Mouse (Mus musculus): Measurements from ENCODE around the gene Zbtb12. TPM values are rescaled to one million over a fixed set of nuclear protein-coding genes. Genes with fewer than 3 reads are reported as not detected.
A peak's percentile ranks its signal among the peaks of the same experiment; 100 is the strongest.

Gene Zbtb12
- polyA plus RNA-seq, 1 experiment from 2014 or later, result 10.6 TPM

DNA sequence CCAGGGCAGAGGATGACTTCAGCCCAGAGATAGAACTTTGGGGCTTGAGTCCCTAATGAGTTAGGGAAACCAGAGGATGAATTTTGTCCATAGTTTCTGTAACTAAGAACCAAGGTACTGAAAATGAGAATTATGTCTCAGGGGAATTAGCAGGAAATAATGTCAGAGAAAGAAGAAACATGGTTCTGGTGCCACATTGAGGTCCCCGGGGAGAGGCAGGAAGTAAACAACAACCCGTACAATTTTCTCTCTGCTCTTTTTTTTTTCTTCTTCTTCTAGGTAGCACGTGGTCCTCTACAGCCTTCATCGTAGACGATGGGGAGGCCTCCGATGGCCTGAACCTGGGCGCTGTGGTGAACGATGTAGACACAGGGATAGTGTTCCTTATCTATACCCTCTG, 53.0 kb downstream of the Zbtb12 start:
- no peak for ATAC-seq (ENCODE audit: low FRiP score)
- Histone ChIP-seq H3K36me3 (peaks cover 20% of the 10 kb centered on the region), H3K9me3 (replicated peaks) (no peaks in the 10 kb centered on the region), H3K4me1 (peaks cover 14% of the 10 kb centered on the region), H3K27ac (replicated peaks) (no peak overlapping the region), H3K4me3 (replicated peaks) (peak overlapping the region; percentile 83), H3K4me2 (peak overlapping the region; percentile 93), H3K27me3 (replicated peaks) (no peaks in the 10 kb centered on the region), H3K9ac (replicated peaks) (peak overlapping the region; percentile 91)
- 87% methylated on average over 8 of the region's 8 CpGs for WGBS

DNA sequence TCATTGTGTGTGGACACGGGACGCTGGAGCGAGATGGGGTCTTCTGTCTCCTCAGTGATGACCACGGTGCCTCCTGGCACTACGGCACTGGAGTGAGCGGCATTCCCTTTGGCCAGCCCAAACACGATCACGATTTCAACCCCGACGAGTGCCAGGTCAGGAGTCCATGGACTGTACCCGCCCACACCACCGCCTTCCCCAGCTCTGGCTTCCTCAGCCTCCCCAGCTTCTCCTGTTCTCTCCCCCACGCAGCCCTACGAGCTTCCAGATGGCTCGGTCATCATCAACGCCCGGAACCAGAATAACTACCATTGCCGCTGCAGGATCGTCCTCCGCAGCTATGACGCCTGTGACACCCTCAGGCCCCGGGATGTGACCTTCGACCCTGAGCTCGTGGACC, 54.7 kb downstream of the Zbtb12 start:
- Histone ChIP-seq H3K36me3 (peaks cover 20% of the 10 kb centered on the region), H3K9ac (replicated peaks) (no peak overlapping the region), H3K27me3 (replicated peaks) (no peaks in the 10 kb centered on the region), H3K4me3 (replicated peaks) (no peak overlapping the region), H3K4me2 (no peak overlapping the region), H3K9me3 (replicated peaks) (no peaks in the 10 kb centered on the region), H3K4me1 (peaks cover 14% of the 10 kb centered on the region), H3K27ac (replicated peaks) (no peak overlapping the region)
- WGBS, result 80% methylated on average over 24 of the region's 24 CpGs
- no peak for ATAC-seq (ENCODE audit: low FRiP score)

- no peak overlapping the region for H3K4me2 ChIP-seq
- no peak for ATAC-seq (ENCODE audit: low FRiP score)
- no peak overlapping the region for H3K9ac ChIP-seq (replicated peaks)
- H3K9me3 ChIP-seq (replicated peaks), result no peaks in the 10 kb centered on the region
- 56% methylated on average over 8 of the region's 8 CpGs for WGBS
- H3K27me3 ChIP-seq (replicated peaks), result no peaks in the 10 kb centered on the region
- no peak overlapping the region for H3K4me3 ChIP-seq (replicated peaks)
- peaks cover 14% of the 10 kb centered on the region for H3K4me1 ChIP-seq
- no peak overlapping the region for H3K27ac ChIP-seq (replicated peaks)
- peaks cover 20% of the 10 kb centered on the region for H3K36me3 ChIP-seq
Observed at GRCm38 (mm10) chr17:34934830-34935229, 55.5 kb downstream of the Zbtb12 start.

- Histone ChIP-seq H3K4me1 (peaks cover 7% of the 10 kb centered on the region), H3K4me3 (replicated peaks) (no peak overlapping the region)
- WGBS, result 89% methylated on average over 6 of the region's 6 CpGs
Observed at GRCm38 (mm10) chr17:34937960-34938505, 58.8 kb downstream of the Zbtb12 start.

DNA sequence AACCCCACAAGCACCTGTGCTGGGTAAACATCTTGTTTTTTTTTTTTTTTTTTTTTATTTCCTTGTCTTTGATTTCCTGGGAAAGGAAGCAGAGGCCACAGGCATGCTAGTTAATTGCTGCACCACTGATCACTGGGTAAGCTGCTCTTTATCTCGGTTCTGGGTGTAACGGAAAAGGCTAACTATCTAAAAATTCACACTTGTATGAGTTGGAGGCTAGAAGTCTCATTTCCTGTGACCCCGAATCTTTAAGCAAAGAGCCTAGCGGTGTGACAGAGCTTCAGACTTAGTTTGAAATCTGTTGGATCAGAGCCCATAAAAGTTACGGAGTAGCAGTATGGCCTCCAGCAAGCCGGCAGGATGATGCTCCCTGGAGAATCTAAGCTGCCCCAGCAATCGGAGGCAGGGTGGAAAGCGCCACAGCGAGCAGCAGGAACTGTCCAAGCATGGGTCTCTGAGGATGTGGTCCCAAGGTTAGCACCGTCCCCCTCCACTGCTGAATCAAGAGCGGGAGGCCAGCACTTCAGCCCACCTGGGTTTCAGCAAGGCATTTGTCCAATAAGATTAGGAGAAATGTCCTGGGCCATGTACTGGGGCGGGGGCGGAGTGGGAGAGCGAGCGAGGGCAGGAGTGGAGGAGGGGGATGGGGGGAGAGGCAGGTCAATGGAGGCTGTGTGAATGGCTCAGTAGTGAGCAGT, 62.2 kb downstream of the Zbtb12 start:
- WGBS, result 8% methylated on average over 15 of the region's 15 CpGs
- Histone ChIP-seq H3K4me2 (peak overlapping the region; percentile 44), H3K4me3 (replicated peaks) (peak overlapping the region; percentile 7), H3K36me3 (no peaks in the 10 kb centered on the region), H3K27me3 (replicated peaks) (no peaks in the 10 kb centered on the region), H3K9me3 (replicated peaks) (no peaks in the 10 kb centered on the region), H3K4me1 (peaks cover 5% of the 10 kb centered on the region), H3K9ac (replicated peaks) (no peak overlapping the region), H3K27ac (replicated peaks) (0 out of 2 replicates have a peak overlapping the region, but pooled peaks have one; percentile 7)
- ATAC-seq (ENCODE audit: low FRiP score), result no peak; the same call in 1 of the 2 replicates

More at GRCm38 (mm10) chr17:34937960-34938505, 58.8 kb downstream of the Zbtb12 start:
- no peak for ATAC-seq (ENCODE audit: low FRiP score)
- Histone ChIP-seq H3K4me2 (no peak overlapping the region), H3K9ac (replicated peaks) (no peak overlapping the region), H3K27me3 (replicated peaks) (no peaks in the 10 kb centered on the region), H3K36me3 (peaks cover 20% of the 10 kb centered on the region), H3K9me3 (replicated peaks) (no peaks in the 10 kb centered on the region), H3K27ac (replicated peaks) (no peak overlapping the region)

GRCm38 (mm10) chr17:34943128-34943815, 64.0 kb downstream of the Zbtb12 start:
- ATAC-seq (ENCODE audit: low FRiP score), result no peak
- Histone ChIP-seq H3K9ac (replicated peaks) (no peak overlapping the region), H3K9me3 (replicated peaks) (no peaks in the 10 kb centered on the region), H3K27me3 (replicated peaks) (no peaks in the 10 kb centered on the region), H3K4me2 (no peak overlapping the region), H3K4me1 (peaks cover 5% of the 10 kb centered on the region), H3K4me3 (replicated peaks) (no peak overlapping the region), H3K27ac (replicated peaks) (no peak overlapping the region), H3K36me3 (no peaks in the 10 kb centered on the region)
- WGBS, result 68% methylated on average over 4 of the region's 4 CpGs

GRCm38 (mm10) chr17:34944362-34944761, 65.1 kb downstream of the Zbtb12 start:
- Histone ChIP-seq H3K4me3 (replicated peaks) (no peak overlapping the region), H3K27ac (replicated peaks) (no peak overlapping the region), H3K9me3 (replicated peaks) (no peaks in the 10 kb centered on the region), H3K36me3 (peaks cover under 1% of the 10 kb centered on the region; the same call in 1 of the 2 replicates), H3K27me3 (replicated peaks) (no peaks in the 10 kb centered on the region), H3K4me2 (no peak overlapping the region), H3K4me1 (peaks cover 5% of the 10 kb centered on the region), H3K9ac (replicated peaks) (no peak overlapping the region)
- no peak for ATAC-seq (ENCODE audit: low FRiP score)

Small RNA genes within 50 kb of the gene (microRNA-seq; reads per million reads assigned to microRNA genes)
- gene Mir6970 (0.52 reads per million), gene Mir6971 (1.9 reads per million, percentile 3 among the genes with 10 or more reads in this experiment), gene Mir6972 (not detected)

Other genes starting within 250 kb of the Zbtb12 start
- 6.3 and 7.3 TPM in 2 replicates for gene Prrt1, start 249.9 kb upstream of the Zbtb12 start, polyA plus RNA-seq (2015; fragmentation: Nextera tagmentation; extraction: Ambion mirVana)
- gene Fkbpl, start 234.7 kb upstream of the Zbtb12 start, polyA plus RNA-seq (2015; fragmentation: Nextera tagmentation; extraction: Ambion mirVana), result 14.9 and 15.8 TPM in 2 replicates
- gene Atf6b, start 232.3 kb upstream of the Zbtb12 start, polyA plus RNA-seq (2015; fragmentation: Nextera tagmentation; extraction: Ambion mirVana), result 109 and 112 TPM in 2 replicates
- gene Tnxb, start 208.9 kb upstream of the Zbtb12 start, polyA plus RNA-seq (2015; fragmentation: Nextera tagmentation; extraction: Ambion mirVana), result 0.50 and 0.64 TPM in 2 replicates
- 0.14 and 0.27 TPM in 2 replicates for gene C4b, start 135.6 kb upstream of the Zbtb12 start, polyA plus RNA-seq (2015; fragmentation: Nextera tagmentation; extraction: Ambion mirVana)
- gene Cyp21a1, start 74.9 kb upstream of the Zbtb12 start, polyA plus RNA-seq (2015; fragmentation: Nextera tagmentation; extraction: Ambion mirVana), result not detected in 2 replicates
- gene Stk19, start 42.5 kb upstream of the Zbtb12 start, polyA plus RNA-seq (2015; fragmentation: Nextera tagmentation; extraction: Ambion mirVana), result 40.0 and 41.6 TPM in 2 replicates
- 58.9 and 64.8 TPM in 2 replicates for gene Dxo, start 42.5 kb upstream of the Zbtb12 start, polyA plus RNA-seq (2015; fragmentation: Nextera tagmentation; extraction: Ambion mirVana)
- 56.6 and 57.4 TPM in 2 replicates for gene Skiv2l, start 29.3 kb upstream of the Zbtb12 start, polyA plus RNA-seq (2015; fragmentation: Nextera tagmentation; extraction: Ambion mirVana)
- 77.4 and 77.8 TPM in 2 replicates for gene Nelfe, start 29.1 kb upstream of the Zbtb12 start, polyA plus RNA-seq (2015; fragmentation: Nextera tagmentation; extraction: Ambion mirVana)
- gene Cfb, start 17.0 kb upstream of the Zbtb12 start, polyA plus RNA-seq (2015; fragmentation: Nextera tagmentation; extraction: Ambion mirVana), result 2.4 and 5.9 TPM in 2 replicates
- gene Gm20547, start 2.6 kb downstream of the Zbtb12 start, polyA plus RNA-seq (2015; fragmentation: Nextera tagmentation; extraction: Ambion mirVana), result not detected in 2 replicates
- gene C2, start 18.8 kb downstream of the Zbtb12 start, polyA plus RNA-seq (2015; fragmentation: Nextera tagmentation; extraction: Ambion mirVana), result 1.7 and 4.0 TPM in 2 replicates
- 80.4 and 81.2 TPM in 2 replicates for gene Ehmt2, start 19.0 kb downstream of the Zbtb12 start, polyA plus RNA-seq (2015; fragmentation: Nextera tagmentation; extraction: Ambion mirVana)
- gene Slc44a4, start 35.0 kb downstream of the Zbtb12 start, polyA plus RNA-seq (2015; fragmentation: Nextera tagmentation; extraction: Ambion mirVana), result 4.1 TPM in 1 of 2 replicates, not detected in the other
- gene Neu1, start 51.8 kb downstream of the Zbtb12 start, polyA plus RNA-seq (2015; fragmentation: Nextera tagmentation; extraction: Ambion mirVana), result 39.1 and 43.5 TPM in 2 replicates
- 0.54 and 0.84 TPM in 2 replicates for gene Hspa1b, start 79.8 kb downstream of the Zbtb12 start, polyA plus RNA-seq (2015; fragmentation: Nextera tagmentation; extraction: Ambion mirVana)
- not detected in 2 replicates for gene Gm20481, start 90.4 kb downstream of the Zbtb12 start, polyA plus RNA-seq (2015; fragmentation: Nextera tagmentation; extraction: Ambion mirVana)
- gene Hspa1a, start 92.7 kb downstream of the Zbtb12 start, polyA plus RNA-seq (2015; fragmentation: Nextera tagmentation; extraction: Ambion mirVana), result 12.8 and 13.2 TPM in 2 replicates
- gene Hspa1l, start 93.2 kb downstream of the Zbtb12 start, polyA plus RNA-seq (2015; fragmentation: Nextera tagmentation; extraction: Ambion mirVana), result 1.4 and 1.5 TPM in 2 replicates
- 97.9 and 120 TPM in 2 replicates for gene Lsm2, start 102.4 kb downstream of the Zbtb12 start, polyA plus RNA-seq (2015; fragmentation: Nextera tagmentation; extraction: Ambion mirVana)
- 57.8 and 83.6 TPM in 2 replicates for gene Vars, start 121.5 kb downstream of the Zbtb12 start, polyA plus RNA-seq (2015; fragmentation: Nextera tagmentation; extraction: Ambion mirVana)
- gene Vwa7, start 137.1 kb downstream of the Zbtb12 start, polyA plus RNA-seq (2015; fragmentation: Nextera tagmentation; extraction: Ambion mirVana), result 0.19 and 0.34 TPM in 2 replicates
- 1.8 and 6.2 TPM in 2 replicates for gene Sapcd1, start 148.5 kb downstream of the Zbtb12 start, polyA plus RNA-seq (2015; fragmentation: Nextera tagmentation; extraction: Ambion mirVana)
- gene Msh5, start 167.3 kb downstream of the Zbtb12 start, polyA plus RNA-seq (2015; fragmentation: Nextera tagmentation; extraction: Ambion mirVana), result 2.0 and 3.3 TPM in 2 replicates
- gene Clic1, start 170.5 kb downstream of the Zbtb12 start, polyA plus RNA-seq (2015; fragmentation: Nextera tagmentation; extraction: Ambion mirVana), result 76.6 and 156 TPM in 2 replicates
- gene Ddah2, start 179.6 kb downstream of the Zbtb12 start, polyA plus RNA-seq (2015; fragmentation: Nextera tagmentation; extraction: Ambion mirVana), result 244 and 261 TPM in 2 replicates
- gene Ly6g6c, start 185.9 kb downstream of the Zbtb12 start, polyA plus RNA-seq (2015; fragmentation: Nextera tagmentation; extraction: Ambion mirVana), result 0.19 TPM in 1 of 2 replicates, not detected in the other
- gene Mpig6b, start 186.7 kb downstream of the Zbtb12 start, polyA plus RNA-seq (2015; fragmentation: Nextera tagmentation; extraction: Ambion mirVana), result 0.17 and 0.24 TPM in 2 replicates
- 0.65 and 1.3 TPM in 2 replicates for gene Ly6g6e, start 197.4 kb downstream of the Zbtb12 start, polyA plus RNA-seq (2015; fragmentation: Nextera tagmentation; extraction: Ambion mirVana)
- 0.74 and 2.8 TPM in 2 replicates for gene Ly6g6d, start 198.6 kb downstream of the Zbtb12 start, polyA plus RNA-seq (2015; fragmentation: Nextera tagmentation; extraction: Ambion mirVana)
- 0.32 TPM in 1 of 2 replicates, not detected in the other for gene Ly6g6f, start 206.1 kb downstream of the Zbtb12 start, polyA plus RNA-seq (2015; fragmentation: Nextera tagmentation; extraction: Ambion mirVana)
- 110 TPM in 2 replicates for gene Abhd16a, start 209.8 kb downstream of the Zbtb12 start, polyA plus RNA-seq (2015; fragmentation: Nextera tagmentation; extraction: Ambion mirVana)
- gene Ly6g5c, start 228.8 kb downstream of the Zbtb12 start, polyA plus RNA-seq (2015; fragmentation: Nextera tagmentation; extraction: Ambion mirVana), result not detected in 2 replicates
- 1.0 and 1.5 TPM in 2 replicates for gene Ly6g5b, start 235.9 kb downstream of the Zbtb12 start, polyA plus RNA-seq (2015; fragmentation: Nextera tagmentation; extraction: Ambion mirVana)
- gene Gpank1, start 242.0 kb downstream of the Zbtb12 start, polyA plus RNA-seq (2015; fragmentation: Nextera tagmentation; extraction: Ambion mirVana), result 22.4 and 22.8 TPM in 2 replicates
- gene Csnk2b, start 242.6 kb downstream of the Zbtb12 start, polyA plus RNA-seq (2015; fragmentation: Nextera tagmentation; extraction: Ambion mirVana), result 312 and 350 TPM in 2 replicates
- gene D17H6S53E, start 246.9 kb downstream of the Zbtb12 start, polyA plus RNA-seq (2015; fragmentation: Nextera tagmentation; extraction: Ambion mirVana), result 9.5 and 10.6 TPM in 2 replicates